Mouse (Mus musculus) liver, embryonic 15.5 days (tissue): Measurements from ENCODE around the gene Iqcf6. TPM values are rescaled to one million over a fixed set of nuclear protein-coding genes. Genes with fewer than 3 reads are reported as not detected.
"Not testable (repeated sequence)": the region's sequence is repeated elsewhere in the genome, so short reads cannot be mapped to it uniquely, and the experiment has no call there.

ENCODE experiments used
- ATAC-seq: fragments of 200-750 bp; cut with Nextera tagmentation; 2 replicates; pipeline ENCODE4 v1.8.0; 2017; ENCODE audit warnings: moderate number of reproducible peaks, mild to moderate bottlenecking, moderate library complexity; ENCODE audit not compliant: insufficient read depth
- H3K27ac ChIP-seq: fragments of 300-500 bp; sonication (generic); replicated peaks from 2 replicates; pipeline ENCODE4 v1.5.1; 2015; ENCODE audit warnings: mild to moderate bottlenecking, inconsistent platforms
- H3K27me3 ChIP-seq: fragments of 300-500 bp; sonication (generic); 2 replicates; pipeline ENCODE4 v1.6.1; 2015; ENCODE audit warnings: mild to moderate bottlenecking, inconsistent platforms
- H3K36me3 ChIP-seq: fragments of 300-500 bp; sonication (generic); replicated peaks from 2 replicates; pipeline ENCODE4 v1.6.1; 2015; ENCODE audit warnings: moderate library complexity, mild to moderate bottlenecking, inconsistent platforms
- H3K4me1 ChIP-seq: fragments of 300-500 bp; sonication (generic); replicated peaks from 2 replicates; pipeline ENCODE4 v1.6.1; 2015; ENCODE audit warnings: inconsistent platforms
- H3K4me2 ChIP-seq: fragments of 300-500 bp; sonication (generic); 2 replicates; pipeline ENCODE4 v1.6.1; 2015; ENCODE audit warnings: moderate library complexity, mild to moderate bottlenecking, inconsistent platforms
- H3K4me3 ChIP-seq: fragments of 300-500 bp; sonication (generic); replicated peaks from 2 replicates; pipeline ENCODE4 v1.5.1; 2015; ENCODE audit warnings: mild to moderate bottlenecking, inconsistent platforms
- H3K9ac ChIP-seq: fragments of 300-500 bp; sonication (generic); 2 replicates; pipeline ENCODE4 v1.6.1; 2015; ENCODE audit warnings: moderate library complexity, mild to moderate bottlenecking, inconsistent platforms
- H3K9me3 ChIP-seq: fragments of 300-500 bp; sonication (generic); replicated peaks from 2 replicates; pipeline ENCODE4 v1.6.1; 2016; ENCODE audit warnings: inconsistent platforms
- WGBS: fragments of 180-500 bp; shearing (Covaris S2); methylation state at CpG from one replicate; pipeline ENCODE4 v1.1.7; 2015; ENCODE audit warnings: mixed read lengths; ENCODE audit not compliant: insufficient replicate concordance; 5-methylcytosine and 5-hydroxymethylcytosine counted together
- polyA plus RNA-seq: library from polyadenylated mRNA; unstranded; fragments of >200 nt; fragmentation: Nextera tagmentation; extraction: Ambion mirVana; gene quantifications from 2 replicates; pipeline ENCODE4 v1.2.1, GENCODE M21; 2015

Gene Iqcf6
- not detected in 2 replicates for polyA plus RNA-seq

DNA sequence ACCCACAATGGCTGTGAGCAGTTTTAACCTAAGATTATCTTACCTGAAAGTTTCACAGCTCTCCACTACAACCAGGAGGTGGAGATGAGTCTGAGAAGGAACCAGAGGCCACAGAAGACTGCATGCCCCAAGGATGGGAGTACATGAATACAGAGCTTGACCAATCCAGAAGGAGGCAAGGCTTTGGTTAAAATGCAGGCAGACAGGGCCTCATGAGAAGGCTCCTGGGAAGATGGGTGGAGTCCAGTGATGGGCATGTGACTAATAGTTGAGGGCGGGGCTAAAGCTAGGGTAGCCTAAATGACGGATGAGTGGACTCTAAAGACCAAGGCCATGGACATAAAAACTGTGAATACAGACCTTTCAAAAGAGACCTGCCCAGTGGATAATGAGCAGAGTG lies at the start of gene Iqcf6:
TSS of gene Iqcf6 (plus strand) at position 301 of the 400 bp plus-strand sequence.
- H3K4me1 ChIP-seq, result no peaks in the 10 kb centered on the region
- no peaks in the 10 kb centered on the region for H3K27me3 ChIP-seq
- ATAC-seq, result no peak
- no peaks in the 10 kb centered on the region for H3K36me3 ChIP-seq
- no peak within 1 kb of the TSS for H3K4me2 ChIP-seq
- H3K9ac ChIP-seq, result no peak within 1 kb of the TSS
- no peaks in the 10 kb centered on the region for H3K9me3 ChIP-seq
- no peak within 1 kb of the TSS for H3K4me3 ChIP-seq
- H3K27ac ChIP-seq, result no peak within 1 kb of the TSS
- WGBS, result 58% methylated on average over 2 of the region's 2 CpGs

DNA sequence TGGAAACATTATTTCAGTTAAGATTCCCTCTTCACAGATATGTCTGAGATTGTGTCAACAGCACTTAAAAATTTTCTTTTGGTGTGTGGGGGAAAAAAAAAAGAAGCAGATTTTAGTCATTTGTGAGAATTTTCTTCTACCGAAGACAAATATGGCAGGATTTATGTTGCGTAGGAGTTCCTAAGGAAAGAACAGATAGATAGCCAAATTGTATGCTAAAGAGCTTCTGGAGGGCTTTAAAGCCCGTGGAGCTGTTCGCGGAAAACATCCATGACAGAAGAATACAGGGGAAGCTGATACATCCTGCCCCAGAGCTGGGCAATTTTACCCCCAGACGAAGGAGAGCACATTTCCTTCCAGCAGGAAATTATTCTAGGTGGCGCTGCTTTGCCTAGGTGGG lies 46.4 kb upstream of the Iqcf6 start:
- no peak overlapping the region for H3K27ac ChIP-seq
- H3K9me3 ChIP-seq, result no peaks in the 10 kb centered on the region
- no peaks in the 10 kb centered on the region for H3K4me1 ChIP-seq
- no peaks in the 10 kb centered on the region for H3K36me3 ChIP-seq
- no peak overlapping the region for H3K4me3 ChIP-seq
- no peak overlapping the region for H3K9ac ChIP-seq
- no peak for ATAC-seq
- H3K27me3 ChIP-seq, result no peaks in the 10 kb centered on the region
- 66% methylated on average over 7 of the region's 7 CpGs for WGBS
- no peak overlapping the region for H3K4me2 ChIP-seq

DNA sequence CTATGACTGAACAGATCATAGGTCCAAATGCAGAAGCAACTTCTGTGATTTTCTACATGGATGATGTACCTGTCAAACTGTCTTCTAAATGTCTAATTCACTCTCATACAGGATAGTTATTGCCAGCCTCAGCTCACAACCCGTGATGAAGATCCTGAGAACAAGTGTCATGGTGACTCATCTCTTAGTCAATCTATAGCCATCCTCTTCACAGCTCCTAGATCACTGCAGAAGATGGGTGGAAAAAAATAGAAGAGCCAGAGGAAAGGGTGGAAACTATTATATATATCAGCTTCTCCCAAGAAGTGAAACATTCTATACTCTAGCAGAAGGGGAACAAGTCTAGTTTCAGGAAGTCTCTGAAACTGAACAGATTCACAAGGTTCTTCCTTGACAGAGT lies 43.8 kb upstream of the Iqcf6 start:
- no peaks in the 10 kb centered on the region for H3K9me3 ChIP-seq
- no peak overlapping the region for H3K9ac ChIP-seq
- H3K4me1 ChIP-seq, result no peaks in the 10 kb centered on the region
- H3K27ac ChIP-seq, result no peak overlapping the region
- no peaks in the 10 kb centered on the region for H3K36me3 ChIP-seq
- 47% methylated on average over 1 of the region's 1 CpGs for WGBS
- H3K4me3 ChIP-seq, result no peak overlapping the region
- H3K4me2 ChIP-seq, result no peak overlapping the region
- ATAC-seq, result no peak
- no peaks in the 10 kb centered on the region for H3K27me3 ChIP-seq

DNA sequence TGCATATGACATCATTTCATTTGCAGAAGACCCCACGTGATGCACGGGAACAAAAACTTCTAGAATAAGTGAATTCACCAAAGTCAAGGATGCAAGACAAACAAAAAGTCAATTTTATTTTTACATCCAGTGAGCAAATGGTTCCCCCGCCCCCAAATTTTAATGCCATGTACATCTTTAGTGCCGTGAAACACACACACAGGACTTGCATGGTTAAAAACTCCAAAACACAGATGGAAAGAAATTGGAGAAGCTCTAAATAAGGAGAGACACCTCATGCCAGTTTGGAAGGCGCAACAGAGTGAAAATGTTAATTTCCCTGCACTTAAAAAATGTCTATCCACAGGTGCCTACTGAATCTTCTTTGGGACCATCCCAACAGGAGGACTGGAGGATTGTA lies 34.2 kb upstream of the Iqcf6 start:
- WGBS, result 67% methylated on average over 5 of the region's 5 CpGs

DNA sequence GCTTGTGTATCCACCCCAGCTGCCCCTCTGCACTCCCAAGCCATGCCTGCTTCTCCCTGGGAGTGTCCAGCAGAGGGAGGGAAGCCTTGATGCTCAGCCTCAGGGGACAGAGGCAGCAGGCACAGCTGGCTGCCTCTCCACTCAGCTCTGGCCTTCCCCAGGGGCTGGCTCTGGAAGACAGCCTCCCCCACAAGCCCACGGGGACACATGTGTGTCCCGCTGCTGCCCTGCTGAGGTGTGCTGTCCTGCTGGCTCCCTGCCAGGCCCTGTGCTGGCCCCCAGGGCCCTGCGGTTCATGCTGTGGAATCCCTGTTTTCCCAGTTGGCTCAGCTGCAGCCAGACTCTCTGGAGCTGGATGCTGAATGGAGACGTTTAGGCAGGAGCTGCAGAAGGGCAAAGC lies 31.0 kb upstream of the Iqcf6 start:
- not testable (repeated sequence) for H3K9ac ChIP-seq, H3K27me3 ChIP-seq, H3K4me3 ChIP-seq, H3K27ac ChIP-seq, H3K9me3 ChIP-seq, H3K36me3 ChIP-seq, H3K4me1 ChIP-seq, ATAC-seq, H3K4me2 ChIP-seq
- WGBS, result 38% methylated on average over 4 of the region's 4 CpGs

More for the DNA sequence above, 34.2 kb upstream of the Iqcf6 start:
- H3K4me1 ChIP-seq, result no peaks in the 10 kb centered on the region
- H3K9ac ChIP-seq, result no peak overlapping the region
- no peaks in the 10 kb centered on the region for H3K27me3 ChIP-seq
- H3K36me3 ChIP-seq, result no peaks in the 10 kb centered on the region
- H3K4me3 ChIP-seq, result no peak overlapping the region
- no peak overlapping the region for H3K4me2 ChIP-seq
- ATAC-seq, result no peak
- H3K9me3 ChIP-seq, result no peaks in the 10 kb centered on the region
- H3K27ac ChIP-seq, result no peak overlapping the region

DNA sequence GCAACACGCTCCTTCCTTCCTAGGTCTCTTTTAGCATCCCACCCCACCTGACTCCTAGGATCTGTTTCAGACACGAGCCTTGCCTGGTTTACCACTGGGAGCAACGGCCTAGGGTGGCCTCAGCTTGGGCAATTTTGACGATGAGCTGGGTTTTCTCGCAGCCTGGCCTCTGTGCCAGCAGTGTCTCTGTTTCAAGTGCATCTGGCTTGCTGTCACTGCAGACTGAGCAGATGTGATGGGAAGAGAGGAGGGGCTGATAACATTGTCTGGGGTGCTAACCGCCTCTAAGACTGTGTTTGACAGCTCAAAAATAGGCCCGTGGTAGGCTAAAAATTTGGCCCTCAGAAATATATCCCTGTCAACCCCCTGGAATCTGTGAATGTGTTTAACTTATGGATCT lies 30.5 kb upstream of the Iqcf6 start:
- no peaks in the 10 kb centered on the region for H3K9me3 ChIP-seq
- no peak for ATAC-seq
- no peaks in the 10 kb centered on the region for H3K4me1 ChIP-seq
- no peak overlapping the region for H3K9ac ChIP-seq
- H3K36me3 ChIP-seq, result no peaks in the 10 kb centered on the region
- no peak overlapping the region for H3K27ac ChIP-seq
- WGBS, result 53% methylated on average over 7 of the region's 7 CpGs
- H3K27me3 ChIP-seq, result no peaks in the 10 kb centered on the region
- H3K4me3 ChIP-seq, result no peak overlapping the region
- no peak overlapping the region for H3K4me2 ChIP-seq

DNA sequence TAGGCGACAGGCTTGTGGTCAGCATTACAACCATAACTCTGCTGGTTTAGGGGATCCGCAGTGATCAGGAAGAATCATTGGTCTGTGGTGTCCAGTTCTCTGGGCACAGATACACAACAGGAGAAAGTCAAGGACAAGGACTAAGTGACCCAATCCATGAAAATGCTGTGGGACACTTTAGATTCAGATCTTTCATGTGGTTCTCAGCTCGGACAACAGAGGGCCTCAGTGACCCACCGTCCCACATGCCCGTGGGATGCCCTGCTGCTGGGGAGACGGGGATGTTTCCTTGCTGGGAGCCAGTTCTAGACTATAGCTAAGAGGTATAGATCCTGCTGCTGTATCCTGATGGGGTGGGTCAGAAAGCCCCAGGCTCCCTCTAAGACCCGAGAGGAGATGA lies 27.9 kb upstream of the Iqcf6 start:
- H3K4me2 ChIP-seq, result no peak overlapping the region
- no peak overlapping the region for H3K9ac ChIP-seq
- H3K4me3 ChIP-seq, result no peak overlapping the region
- no peaks in the 10 kb centered on the region for H3K9me3 ChIP-seq
- H3K27ac ChIP-seq, result no peak overlapping the region
- no peaks in the 10 kb centered on the region for H3K36me3 ChIP-seq
- no peaks in the 10 kb centered on the region for H3K27me3 ChIP-seq
- H3K4me1 ChIP-seq, result no peaks in the 10 kb centered on the region
- ATAC-seq, result no peak
- 33% methylated on average over 7 of the region's 7 CpGs for WGBS

DNA sequence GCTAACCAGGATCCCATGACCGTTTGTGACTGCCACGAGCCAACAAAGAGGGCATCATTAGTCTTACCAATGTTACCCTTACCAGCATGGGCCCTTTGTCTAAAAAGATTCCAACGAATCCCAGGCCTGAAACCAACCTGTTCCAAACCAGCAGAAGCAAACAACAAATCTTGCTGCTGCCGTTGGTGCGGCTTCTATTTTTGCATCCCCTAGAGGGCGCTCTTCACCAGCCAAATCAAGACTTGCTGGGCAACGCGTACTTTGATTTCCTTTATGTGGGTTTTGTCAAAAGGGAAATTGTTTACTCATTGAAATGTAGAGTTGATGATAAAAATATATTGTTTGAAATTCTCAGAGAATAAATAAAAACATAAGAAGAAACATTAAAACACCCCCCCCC lies 25.8 kb upstream of the Iqcf6 start:
- H3K9ac ChIP-seq, result no peak overlapping the region
- no peaks in the 10 kb centered on the region for H3K9me3 ChIP-seq
- 22% methylated on average over 8 of the region's 8 CpGs for WGBS
- H3K4me1 ChIP-seq, result no peaks in the 10 kb centered on the region
- H3K4me2 ChIP-seq, result no peak overlapping the region
- H3K4me3 ChIP-seq, result no peak overlapping the region
- H3K27ac ChIP-seq, result no peak overlapping the region
- no peak for ATAC-seq
- no peaks in the 10 kb centered on the region for H3K27me3 ChIP-seq
- no peaks in the 10 kb centered on the region for H3K36me3 ChIP-seq

DNA sequence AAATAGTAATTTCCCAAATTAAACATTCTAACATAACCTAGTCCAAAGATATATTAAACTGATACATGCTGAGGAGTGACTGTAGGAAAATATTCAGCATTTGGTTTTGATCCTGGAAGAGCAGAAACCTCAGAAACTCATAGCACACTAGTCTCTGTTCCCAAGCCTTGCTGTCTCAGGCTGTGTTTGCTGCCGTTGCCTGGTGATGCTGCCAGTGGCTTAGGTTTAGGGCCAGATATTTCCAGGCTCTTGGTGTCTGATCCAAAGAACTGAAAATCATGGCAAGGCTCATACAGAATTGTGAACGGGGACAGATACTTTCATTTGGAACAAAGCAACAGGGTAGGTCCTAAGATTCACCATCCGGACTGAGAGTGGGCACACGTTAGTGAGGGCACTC lies 15.7 kb upstream of the Iqcf6 start:
- H3K4me3 ChIP-seq, result no peak overlapping the region
- H3K4me1 ChIP-seq, result no peaks in the 10 kb centered on the region
- no peaks in the 10 kb centered on the region for H3K36me3 ChIP-seq
- no peak overlapping the region for H3K9ac ChIP-seq
- H3K27me3 ChIP-seq, result no peaks in the 10 kb centered on the region
- H3K4me2 ChIP-seq, result no peak overlapping the region
- WGBS, result 68% methylated on average over 4 of the region's 4 CpGs
- no peak for ATAC-seq
- H3K9me3 ChIP-seq, result no peaks in the 10 kb centered on the region
- H3K27ac ChIP-seq, result no peak overlapping the region

DNA sequence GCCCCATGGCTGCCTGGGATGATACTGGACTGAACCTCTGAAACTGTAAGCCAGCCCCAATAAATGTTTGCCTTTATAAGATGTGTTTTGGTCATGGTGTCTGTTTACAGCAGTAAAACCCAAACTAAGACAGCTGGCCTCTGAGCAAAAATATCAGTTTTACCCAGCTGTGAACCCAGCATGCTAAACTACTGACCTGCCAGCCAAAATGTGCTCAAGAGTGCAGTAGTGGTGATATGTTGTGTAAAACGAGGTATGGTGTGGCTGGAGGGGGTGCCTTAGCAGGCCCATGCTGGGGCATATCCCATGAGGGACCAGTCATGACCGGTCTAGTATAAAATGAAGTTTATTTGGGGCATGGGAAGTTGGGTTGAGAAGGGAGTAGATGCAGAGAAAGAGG lies 12.4 kb upstream of the Iqcf6 start:
- WGBS, result 39% methylated on average over 2 of the region's 2 CpGs
- H3K27me3 ChIP-seq, result no peaks in the 10 kb centered on the region
- no peaks in the 10 kb centered on the region for H3K36me3 ChIP-seq
- H3K9me3 ChIP-seq, result no peaks in the 10 kb centered on the region
- no peak overlapping the region for H3K4me2 ChIP-seq
- H3K4me3 ChIP-seq, result no peak overlapping the region
- H3K9ac ChIP-seq, result no peak overlapping the region
- no peaks in the 10 kb centered on the region for H3K4me1 ChIP-seq
- no peak for ATAC-seq
- no peak overlapping the region for H3K27ac ChIP-seq

DNA sequence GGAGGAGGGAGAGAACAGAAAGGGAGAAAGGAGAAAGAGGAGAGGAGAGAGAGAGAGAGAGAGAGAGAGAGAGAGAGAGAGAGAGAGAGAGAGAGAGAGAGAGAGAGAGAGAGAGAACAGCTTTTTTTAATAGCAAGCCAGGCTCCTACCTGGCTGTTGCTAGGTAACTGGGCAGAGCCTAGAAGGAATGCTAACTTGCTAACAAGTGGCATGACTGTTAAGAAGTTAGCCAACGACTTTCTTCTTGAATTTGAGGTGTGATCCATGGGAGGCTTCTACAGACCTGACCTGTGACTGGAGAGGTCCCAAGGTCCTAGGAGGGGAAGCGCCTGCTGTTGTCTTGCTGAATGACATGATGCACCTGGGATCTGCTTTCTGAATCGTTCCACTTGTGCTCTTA lies 11.8 kb upstream of the Iqcf6 start:
- Histone ChIP-seq H3K4me2 (no peak overlapping the region), H3K36me3 (no peaks in the 10 kb centered on the region), H3K4me1 (no peaks in the 10 kb centered on the region), H3K27me3 (no peaks in the 10 kb centered on the region), H3K9ac (no peak overlapping the region), H3K27ac (no peak overlapping the region), H3K9me3 (no peaks in the 10 kb centered on the region), H3K4me3 (no peak overlapping the region)
- 35% methylated on average over 3 of the region's 3 CpGs for WGBS
- no peak for ATAC-seq

DNA sequence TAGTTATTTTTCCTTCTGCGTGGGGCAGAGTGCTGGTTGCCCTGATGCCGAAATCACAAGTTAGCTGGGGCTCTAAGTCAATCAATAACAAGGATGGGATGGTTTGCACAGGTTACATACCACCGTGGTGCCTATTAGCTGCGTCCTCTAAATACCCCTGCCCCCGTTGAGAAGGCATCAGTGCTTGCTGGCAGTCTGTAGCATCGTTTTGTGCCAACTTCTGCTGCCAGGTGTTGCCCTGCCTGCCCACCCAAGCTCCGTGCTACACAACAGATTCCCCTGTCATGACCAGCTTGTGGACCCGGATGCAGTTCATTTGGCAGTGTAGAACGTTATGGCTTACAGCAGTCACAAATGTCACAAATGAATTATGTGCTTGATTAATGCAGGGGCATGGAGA lies 10.1 kb upstream of the Iqcf6 start:
- ATAC-seq, result no peak
- H3K4me1 ChIP-seq, result no peaks in the 10 kb centered on the region
- H3K9ac ChIP-seq, result no peak overlapping the region
- no peak overlapping the region for H3K4me3 ChIP-seq
- H3K27me3 ChIP-seq, result no peaks in the 10 kb centered on the region
- 58% methylated on average over 9 of the region's 9 CpGs for WGBS
- H3K27ac ChIP-seq, result no peak overlapping the region
- H3K36me3 ChIP-seq, result no peaks in the 10 kb centered on the region
- H3K9me3 ChIP-seq, result no peaks in the 10 kb centered on the region
- H3K4me2 ChIP-seq, result no peak overlapping the region
